Mouse (Mus musculus) ES-Bruce4 (cell line): Measurements from ENCODE around the gene Nup37. TPM values are rescaled to one million over a fixed set of nuclear protein-coding genes. Genes with fewer than 3 reads are reported as not detected.

Experiments
- H3K27ac ChIP-seq: 2 replicates; pipeline ENCODE4 v1.5.1; 2012; ENCODE audit warnings: low read length, inconsistent platforms; ENCODE audit not compliant: insufficient read depth
- H3K27me3 ChIP-seq: 2 replicates; pipeline ENCODE4 v1.6.1; 2012; ENCODE audit warnings: mild to moderate bottlenecking, low read length, inconsistent platforms; ENCODE audit not compliant: control insufficient read depth, poor library complexity, insufficient read depth, severe bottlenecking
- H3K36me3 ChIP-seq: 2 replicates; pipeline ENCODE4 v1.6.1; 2012; ENCODE audit warnings: inconsistent platforms, mild to moderate bottlenecking, low read length, moderate library complexity; ENCODE audit not compliant: control insufficient read depth, poor library complexity, insufficient read depth, severe bottlenecking
- H3K4me1 ChIP-seq: one replicate; pipeline ENCODE4 v1.8.1; 2011; ENCODE audit warnings: low read length; ENCODE audit not compliant: control insufficient read depth, insufficient read depth
- H3K4me3 ChIP-seq: 2 replicates; pipeline ENCODE4 v1.5.1; 2011; ENCODE audit warnings: low read depth, mild to moderate bottlenecking, low read length
- H3K9ac ChIP-seq: 2 replicates; pipeline ENCODE4 v1.6.1; 2012; ENCODE audit warnings: low read depth, mild to moderate bottlenecking, inconsistent platforms; ENCODE audit not compliant: poor library complexity, severe bottlenecking
- H3K9me3 ChIP-seq: replicated peaks from 2 replicates; pipeline ENCODE4 v1.6.1; 2012; ENCODE audit warnings: mild to moderate bottlenecking, low read length, inconsistent platforms; ENCODE audit not compliant: control insufficient read depth, poor library complexity, insufficient read depth, severe bottlenecking
- CTCF ChIP-seq: IDR thresholded peaks from one replicate; pipeline ENCODE4 v1.8.1; 2011; ENCODE audit warnings: low read depth, low read length
- EP300 ChIP-seq: IDR thresholded peaks from 2 replicates; pipeline ENCODE4 v1.6.1; 2011; ENCODE audit warnings: low read depth, low read length; ENCODE audit not compliant: insufficient read depth
- POLR2A ChIP-seq: IDR thresholded peaks from one replicate; pipeline ENCODE4 v1.8.1; 2011; ENCODE audit warnings: low read length; ENCODE audit not compliant: insufficient read depth
- polyA plus RNA-seq: library from polyadenylated mRNA; stranded (reverse); fragments of >200 nt; gene quantifications from 2 replicates; pipeline ENCODE4 v1.2.4, GENCODE M21; 2011; ENCODE audit warnings: low read depth; ENCODE audit not compliant: missing spikeins, insufficient read depth, insufficient read length

Nup37 gene
- polyA plus RNA-seq, 1 experiment = 105 TPM

GRCm38 (mm10) chr10:88150381-88150780, 3.6 kb downstream of the Nup37 start:
- H3K27me3 ChIP-seq = no peaks in the 10 kb centered on the region
- H3K4me3 ChIP-seq = no peak overlapping the region
- no peak overlapping the region for H3K9ac ChIP-seq
- H3K36me3 ChIP-seq = peaks cover 39% of the 10 kb centered on the region
- H3K4me1 ChIP-seq = no peaks in the 10 kb centered on the region
- no peaks in the 10 kb centered on the region for H3K9me3 ChIP-seq
- no peak for TF ChIP-seq EP300
- no peak for TF ChIP-seq POLR2A
- no peak for TF ChIP-seq CTCF
- no peak overlapping the region for H3K27ac ChIP-seq

- TF ChIP-seq POLR2A = no peak
- no peak for TF ChIP-seq EP300
- no peak for TF ChIP-seq CTCF
- Histone ChIP-seq H3K9ac (no peak overlapping the region), H3K36me3 (peaks cover 39% of the 10 kb centered on the region), H3K27ac (no peak overlapping the region), H3K4me3 (no peak overlapping the region), H3K27me3 (no peaks in the 10 kb centered on the region), H3K9me3 (no peaks in the 10 kb centered on the region), H3K4me1 (no peaks in the 10 kb centered on the region)
These were observed 4.9 kb downstream of the Nup37 start for GRCm38 (mm10) chr10:88151658-88152057.

- Histone ChIP-seq H3K36me3 (peaks cover 13% of the 10 kb centered on the region), H3K9me3 (no peaks in the 10 kb centered on the region), H3K9ac (no peak overlapping the region), H3K4me1 (no peaks in the 10 kb centered on the region), H3K27ac (no peak overlapping the region), H3K4me3 (no peak overlapping the region), H3K27me3 (no peaks in the 10 kb centered on the region)
- TF ChIP-seq EP300 = no peak
- no peak for TF ChIP-seq POLR2A
These were observed 15.3 kb downstream of the Nup37 start for GRCm38 (mm10) chr10:88162096-88162495.

- Histone ChIP-seq H3K4me3 (no peak overlapping the region), H3K27ac (0 out of 2 replicates have a peak overlapping the region, but pooled peaks have one; percentile 47), H3K9me3 (no peaks in the 10 kb centered on the region), H3K36me3 (peaks cover 10% of the 10 kb centered on the region), H3K27me3 (no peaks in the 10 kb centered on the region), H3K9ac (no peak overlapping the region), H3K4me1 (no peaks in the 10 kb centered on the region)
- 0 out of 2 replicates have a peak, but pooled peaks have one; percentile 12 for TF ChIP-seq EP300
- no peak for TF ChIP-seq CTCF
These were observed 15.9 kb downstream of the Nup37 start for GRCm38 (mm10) chr10:88162676-88163075.

GRCm38 (mm10) chr10:88166158-88166557, 19.4 kb downstream of the Nup37 start:
- TF ChIP-seq CTCF = no peak
- no peak for TF ChIP-seq EP300
- TF ChIP-seq POLR2A = no peak
- Histone ChIP-seq H3K9ac (no peak overlapping the region), H3K9me3 (no peaks in the 10 kb centered on the region), H3K27me3 (no peaks in the 10 kb centered on the region), H3K4me3 (no peak overlapping the region), H3K4me1 (no peaks in the 10 kb centered on the region), H3K27ac (no peak overlapping the region), H3K36me3 (peaks cover 5% of the 10 kb centered on the region)

- H3K4me3 ChIP-seq = no peak overlapping the region
- H3K36me3 ChIP-seq = peaks cover 3% of the 10 kb centered on the region; the same call in 1 of the 2 replicates
- H3K27me3 ChIP-seq = no peaks in the 10 kb centered on the region
- H3K4me1 ChIP-seq = no peaks in the 10 kb centered on the region
- TF ChIP-seq POLR2A = no peak
- TF ChIP-seq EP300 = no peak
- TF ChIP-seq CTCF = no peak
- H3K27ac ChIP-seq = no peak overlapping the region
- H3K9me3 ChIP-seq = no peaks in the 10 kb centered on the region
- no peak overlapping the region for H3K9ac ChIP-seq
These were observed 20.8 kb downstream of the Nup37 start for GRCm38 (mm10) chr10:88167438-88168077.

GRCm38 (mm10) chr10:88200541-88200940, 53.7 kb downstream of the Nup37 start:
- H3K9me3 ChIP-seq = no peaks in the 10 kb centered on the region
- H3K27ac ChIP-seq = no peak overlapping the region
- no peak overlapping the region for H3K4me3 ChIP-seq
- no peaks in the 10 kb centered on the region for H3K27me3 ChIP-seq
- H3K9ac ChIP-seq = no peak overlapping the region; the same call in 1 of the 2 replicates
- no peaks in the 10 kb centered on the region for H3K4me1 ChIP-seq
- H3K36me3 ChIP-seq = peaks cover 3% of the 10 kb centered on the region; the same call in 1 of the 2 replicates
- TF ChIP-seq EP300 (no peak), POLR2A (no peak), CTCF (no peak)
